8 mouse cellular contexts compared by ENCODE assay signal in the genomic region with DNA sequence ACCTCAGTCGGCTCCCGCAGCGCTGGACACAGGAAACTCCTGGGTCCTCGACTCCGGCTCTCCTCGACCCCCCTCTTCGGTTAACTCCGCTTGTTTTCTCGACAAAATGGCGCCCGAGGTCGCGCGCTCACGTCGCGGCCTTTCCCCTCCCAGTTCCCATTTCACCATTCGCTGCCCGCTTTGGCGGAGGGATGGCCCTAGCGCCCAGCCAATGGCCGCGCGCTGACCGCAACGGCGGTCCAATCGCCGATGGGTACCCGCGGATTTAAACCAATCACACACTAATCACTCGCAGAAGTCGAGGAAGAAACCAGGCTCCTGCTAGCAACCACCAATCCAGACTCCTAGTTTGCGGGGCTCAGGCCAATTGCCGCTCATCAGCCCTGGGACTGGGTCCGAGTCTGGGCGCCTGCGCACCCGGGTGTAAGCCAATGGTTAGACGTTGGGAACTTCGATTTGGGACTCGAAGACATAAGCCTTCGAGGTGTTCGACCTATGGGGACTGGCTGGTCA. TPM values are rescaled to one million over a fixed set of nuclear protein-coding genes. Genes with fewer than 3 reads are reported as not detected.
DNase-seq lines count a peak whose midpoint lies in the region; ATAC-seq and TF ChIP-seq lines count a peak whose summit lies in the region.

TSS of gene Cnot1 (minus strand) at position 134 of the 513 bp plus-strand sequence.

- DNase-seq in 3134 (ENCODE audit: extremely low read depth, insufficient read length, low spot score), result peak; percentile 99
- peak; percentile 95 for DNase-seq in adrenal gland, postnatal 36 days
- DNase-seq in heart, adult 18-20 months, result peak; percentile 97 to 98
- peak; percentile 99 for DNase-seq in kidney, adult 2 months
- peak; percentile 93 to 95 for DNase-seq in spleen, adult 2 months (ENCODE audit: low read depth in 1 of 2, low spot score in 2 of 2)

- under 1% methylated on average over 44 of the region's 44 CpGs for WGBS in embryonic facial prominence, embryonic 13.5 days
- WGBS in kidney, adult 2 months, result under 1% methylated on average over 44 of the region's 44 CpGs
- under 1% methylated on average over 44 of the region's 44 CpGs for WGBS in limb, embryonic 12.5 days
- under 1% methylated on average over 44 of the region's 44 CpGs for WGBS in midbrain, embryonic 15.5 days
- under 1% methylated on average over 44 of the region's 44 CpGs for WGBS in spleen, adult 2 months

- TF ChIP-seq POLR2A in kidney, adult 2 months (IDR thresholded peaks at IDR 0.05; ENCODE audit: low read depth, low read length), result no peak
- no peak for TF ChIP-seq POLR2A in spleen, adult 2 months (IDR thresholded peaks at IDR 0.05; ENCODE audit: low read depth, low read length)

- peak; percentile 94 for ATAC-seq in embryonic facial prominence, embryonic 13.5 days (ENCODE audit: insufficient number of reproducible peaks, insufficient read depth, low FRiP score, low TSS enrichment, low read depth)
- peak; percentile 98 for ATAC-seq in limb, embryonic 12.5 days (ENCODE audit: insufficient number of reproducible peaks, insufficient read depth, low FRiP score, low TSS enrichment, low read depth)
- ATAC-seq in midbrain, embryonic 15.5 days (replicated peaks), result peak; percentile 97

- peaks cover 16% of the 10 kb centered on the region for H3K4me1 ChIP-seq in embryonic facial prominence, embryonic 13.5 days
- peaks cover 13% of the 10 kb centered on the region for H3K4me1 ChIP-seq in kidney, adult 2 months (ENCODE audit: control insufficient read depth, insufficient read depth, low read length)
- peaks cover 18% of the 10 kb centered on the region for H3K4me1 ChIP-seq in limb, embryonic 12.5 days (replicated peaks)
- H3K4me1 ChIP-seq in midbrain, embryonic 15.5 days, result peaks cover 20% of the 10 kb centered on the region
- peaks cover 8% of the 10 kb centered on the region for H3K4me1 ChIP-seq in spleen, adult 2 months (ENCODE audit: control insufficient read depth, insufficient read depth, insufficient read length)

- H3K36me3 ChIP-seq in embryonic facial prominence, embryonic 13.5 days, result peaks cover 6% of the 10 kb centered on the region
- H3K36me3 ChIP-seq in kidney, adult 2 months (ENCODE audit: control insufficient read depth, insufficient read depth, low read length), result no peaks in the 10 kb centered on the region
- peaks cover 8% of the 10 kb centered on the region for H3K36me3 ChIP-seq in limb, embryonic 12.5 days
- no peaks in the 10 kb centered on the region for H3K36me3 ChIP-seq in midbrain, embryonic 15.5 days (replicated peaks)
- no peaks in the 10 kb centered on the region for H3K36me3 ChIP-seq in spleen, adult 2 months (ENCODE audit: control insufficient read depth, insufficient read depth, low read length)

- H3K27me3 ChIP-seq in embryonic facial prominence, embryonic 13.5 days, result no peaks in the 10 kb centered on the region
- H3K27me3 ChIP-seq in kidney, adult 2 months (replicated peaks; ENCODE audit: control insufficient read depth, insufficient read depth, low read length), result no peaks in the 10 kb centered on the region
- H3K27me3 ChIP-seq in limb, embryonic 12.5 days, result no peaks in the 10 kb centered on the region
- no peaks in the 10 kb centered on the region for H3K27me3 ChIP-seq in midbrain, embryonic 15.5 days (replicated peaks)
- H3K27me3 ChIP-seq in spleen, adult 2 months (ENCODE audit: control insufficient read depth, insufficient read depth, low read length), result no peaks in the 10 kb centered on the region

- no peak for TF ChIP-seq CTCF in kidney, adult 2 months (conservative IDR thresholded peaks at IDR 0.05; ENCODE audit: insufficient read depth, insufficient read length, low read depth, low read length)
- no peak for TF ChIP-seq CTCF in spleen, adult 2 months (IDR thresholded peaks at IDR 0.05; ENCODE audit: extremely low read depth, insufficient read depth, insufficient read length, insufficient replicate concordance)

- peak within 1 kb of the TSS; percentile 99 for H3K4me3 ChIP-seq in embryonic facial prominence, embryonic 13.5 days
- H3K4me3 ChIP-seq in kidney, adult 2 months (ENCODE audit: insufficient read depth, low read depth, low read length), result peak within 1 kb of the TSS; percentile 95
- peak within 1 kb of the TSS; percentile 98 for H3K4me3 ChIP-seq in limb, embryonic 12.5 days (replicated peaks)
- H3K4me3 ChIP-seq in midbrain, embryonic 15.5 days, result peak within 1 kb of the TSS; percentile 99
- H3K4me3 ChIP-seq in spleen, adult 2 months (ENCODE audit: extremely low read depth, insufficient read depth, insufficient read length), result peak within 1 kb of the TSS; percentile 99

- peak within 1 kb of the TSS; percentile 95 for H3K27ac ChIP-seq in embryonic facial prominence, embryonic 13.5 days
- H3K27ac ChIP-seq in kidney, adult 2 months (ENCODE audit: insufficient read depth, low read depth, low read length), result peak within 1 kb of the TSS; percentile 92
- H3K27ac ChIP-seq in limb, embryonic 12.5 days, result peak within 1 kb of the TSS; percentile 96
- peak within 1 kb of the TSS; percentile 95 for H3K27ac ChIP-seq in midbrain, embryonic 15.5 days
- H3K27ac ChIP-seq in spleen, adult 2 months (ENCODE audit: insufficient read depth, low read length), result peak within 1 kb of the TSS; percentile 91

- H3K4me2 ChIP-seq in embryonic facial prominence, embryonic 13.5 days, result peak within 1 kb of the TSS; percentile 92
- H3K4me2 ChIP-seq in limb, embryonic 12.5 days, result peak within 1 kb of the TSS; percentile 87
- H3K4me2 ChIP-seq in midbrain, embryonic 15.5 days, result peak within 1 kb of the TSS; percentile 90

- H3K9me3 ChIP-seq in embryonic facial prominence, embryonic 13.5 days, result no peaks in the 10 kb centered on the region
- no peaks in the 10 kb centered on the region for H3K9me3 ChIP-seq in limb, embryonic 12.5 days
- no peaks in the 10 kb centered on the region for H3K9me3 ChIP-seq in midbrain, embryonic 15.5 days

- peak within 1 kb of the TSS; percentile 99 for H3K9ac ChIP-seq in embryonic facial prominence, embryonic 13.5 days
- H3K9ac ChIP-seq in limb, embryonic 12.5 days (replicated peaks), result peak within 1 kb of the TSS; percentile 98
- peak within 1 kb of the TSS; percentile 95 for H3K9ac ChIP-seq in midbrain, embryonic 15.5 days

RNA-seq across cellular contexts. Expression of gene Cnot1, which starts in this region (rescaled TPM):
- 100 to 1,000 TPM; 148 to 168 TPM for total RNA-seq in adrenal gland, postnatal 36 days (2021)
- polyA plus RNA-seq in embryonic facial prominence, embryonic 13.5 days (2015; fragmentation: Nextera tagmentation; extraction: Ambion mirVana), result 62.7 and 71.6 TPM in 2 replicates
- total RNA-seq in heart, adult 18-20 months (2021), result 100 to 1,000 TPM in 1 of 2 experiments, 10 to 100 TPM in 1; 99.8 to 110 TPM
- 57.4 and 71.4 TPM in 2 replicates for polyA plus RNA-seq in kidney, adult 2 months (2012; rRNA removed)
- polyA plus RNA-seq in limb, embryonic 12.5 days (2016; fragmentation: Nextera tagmentation; extraction: Ambion mirVana), result 91.3 and 109 TPM in 2 replicates
- 48.8 and 50.8 TPM in 2 replicates for polyA plus RNA-seq in midbrain, embryonic 15.5 days (2015; fragmentation: Nextera tagmentation; extraction: Ambion mirVana)
- polyA plus RNA-seq in spleen, adult 2 months (2012; rRNA removed), result 68.2 and 74.1 TPM in 2 replicates

Comparison
In these comparisons a context has a peak if more than half of its experiments do, and no peak if none do; other contexts are left out.
1. Peak in every context shown above with its lines: DNase-seq, ATAC-seq, H3K4me3 ChIP-seq and H3K27ac ChIP-seq.